ENCODE assay signal across 8 mouse cellular contexts in the genomic region with DNA sequence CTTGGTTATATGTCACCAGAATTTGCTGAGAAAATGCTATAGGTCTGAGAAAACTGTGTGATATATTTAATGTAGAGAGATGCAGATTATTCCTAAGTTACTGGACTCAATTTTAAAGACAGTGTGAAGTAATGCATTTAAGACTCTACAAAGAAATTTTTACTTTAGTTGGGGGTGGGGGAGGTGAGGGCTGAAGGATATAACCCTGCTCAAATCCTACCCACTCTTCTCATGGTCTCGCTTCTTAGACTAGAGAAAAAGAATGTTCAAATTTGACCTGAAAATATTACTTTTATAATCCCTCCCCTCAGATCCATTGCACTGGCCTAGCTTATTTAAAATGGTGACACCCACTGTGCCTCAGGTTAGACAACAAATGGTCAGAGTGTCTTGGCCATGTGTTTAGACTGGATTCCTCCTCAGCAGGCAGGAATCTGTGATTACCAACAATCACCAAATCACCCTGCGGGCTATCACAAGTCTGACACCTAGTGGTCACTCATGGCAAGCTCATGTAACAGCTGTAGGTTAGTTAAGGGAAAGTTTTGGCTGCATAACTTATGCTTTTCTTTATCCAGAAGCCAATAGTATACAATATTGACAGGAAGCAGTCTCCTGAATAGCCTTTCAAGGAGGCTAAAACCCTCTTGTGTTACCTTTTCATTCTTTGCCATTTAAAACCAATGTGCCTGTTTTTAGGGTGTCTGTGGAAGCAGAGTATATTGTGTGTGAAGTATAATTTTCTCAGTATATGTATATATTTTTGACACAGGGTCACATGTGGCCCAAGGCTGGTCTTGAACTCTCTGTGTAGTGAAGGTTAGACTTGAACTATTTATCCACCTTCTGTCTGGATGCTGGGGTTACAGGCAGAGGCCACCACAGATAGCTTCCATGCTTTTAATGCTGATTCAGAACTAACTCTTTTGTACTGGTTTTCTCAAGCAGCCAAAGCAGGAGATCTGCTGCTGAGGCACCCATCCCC.
DNase-seq lines count a peak whose midpoint lies in the region; ATAC-seq and TF ChIP-seq lines count a peak whose summit lies in the region.

No protein-coding gene starts in this region.

- H3K4me1 ChIP-seq in ES-Bruce4 (ENCODE audit: control insufficient read depth, insufficient read depth, low read length): no peaks in the 10 kb centered on the region
- H3K4me1 ChIP-seq in neural tube, embryonic 15.5 days: no peaks in the 10 kb centered on the region

- 44% methylated on average over 2 of the region's 2 CpGs for WGBS in neural tube, embryonic 15.5 days

- no peak overlapping the region for H3K4me2 ChIP-seq in neural tube, embryonic 15.5 days

- no peak overlapping the region for H3K9ac ChIP-seq in ES-Bruce4 (ENCODE audit: low read depth, poor library complexity, severe bottlenecking)
- no peak overlapping the region for H3K9ac ChIP-seq in neural tube, embryonic 15.5 days (replicated peaks)

- no peak overlapping the region for H3K27ac ChIP-seq in ES-Bruce4 (ENCODE audit: insufficient read depth, low read length)
- H3K27ac ChIP-seq in neural tube, embryonic 15.5 days (replicated peaks): no peak overlapping the region

- no peak overlapping the region for H3K4me3 ChIP-seq in ES-Bruce4 (ENCODE audit: low read depth, low read length)
- H3K4me3 ChIP-seq in neural tube, embryonic 15.5 days (replicated peaks): no peak overlapping the region

- no peak for TF ChIP-seq EP300 in ES-Bruce4 (IDR thresholded peaks at IDR 0.05; ENCODE audit: insufficient read depth, low read depth, low read length)

- intact Hi-C loops in heart, postnatal 14 days (cut with DNase I): loop anchor here (1.0 to 2.0 kb wide), 2 partner anchors 125 to 320 kb away; no protein-coding TSS in a partner anchor

- no peaks in the 10 kb centered on the region for H3K36me3 ChIP-seq in ES-Bruce4 (ENCODE audit: control insufficient read depth, insufficient read depth, low read length, poor library complexity, severe bottlenecking)
- H3K36me3 ChIP-seq in neural tube, embryonic 15.5 days: no peaks in the 10 kb centered on the region

- no peaks in the 10 kb centered on the region for H3K9me3 ChIP-seq in ES-Bruce4 (replicated peaks; ENCODE audit: control insufficient read depth, insufficient read depth, low read length, poor library complexity, severe bottlenecking)
- H3K9me3 ChIP-seq in neural tube, embryonic 15.5 days (replicated peaks): no peaks in the 10 kb centered on the region

- no peaks in the 10 kb centered on the region for H3K27me3 ChIP-seq in ES-Bruce4 (ENCODE audit: control insufficient read depth, insufficient read depth, low read length, poor library complexity, severe bottlenecking)
- no peaks in the 10 kb centered on the region for H3K27me3 ChIP-seq in neural tube, embryonic 15.5 days (replicated peaks)

- peak; percentile 17 for DNase-seq in adrenal gland, adult 8-10 months
- DNase-seq in embryo, embryonic 9.5 days (ENCODE audit: extremely low spot score): peak; percentile 66
- peak; percentile 56 to 74 for DNase-seq in heart, postnatal 14 days
- DNase-seq in kidney, postnatal 25 days: peak; percentile 70 to 78
- peak; percentile 11 to 46 for DNase-seq in lung, adult 18-20 months
- peak; percentile 35 for DNase-seq in urinary bladder, postnatal 25 days (ENCODE audit: low spot score)

- ATAC-seq in neural tube, embryonic 15.5 days (ENCODE audit: low FRiP score): peak; percentile 89

- no peak for TF ChIP-seq POLR2A in ES-Bruce4 (IDR thresholded peaks at IDR 0.05; ENCODE audit: insufficient read depth, low read length)

- peak; percentile 28 for TF ChIP-seq CTCF in ES-Bruce4 (IDR thresholded peaks at IDR 0.05; ENCODE audit: low read depth, low read length)

Comparison
In these comparisons a context has a peak if more than half of its experiments do, and no peak if none do; other contexts are left out.
1. DNase-seq: peak in every context shown above with its lines; median percentile 74 in kidney, postnatal 25 days; 66 in embryo, embryonic 9.5 days; 65 in heart, postnatal 14 days; 35 in urinary bladder, postnatal 25 days; 28 in lung, adult 18-20 months; 17 in adrenal gland, adult 8-10 months.